Mouse (Mus musculus): Measurements from ENCODE around the gene Hist1h2ak. TPM values are rescaled to one million over a fixed set of nuclear protein-coding genes. Genes with fewer than 3 reads are reported as not detected.

Hist1h2ak gene
- total RNA-seq, 1 experiment from 2014 or later = 1,047 TPM

Other genes starting within 250 kb of the Hist1h2ak start
- gene Zkscan8, start 222.7 kb downstream of the Hist1h2ak start, total RNA-seq (2017) = 12.4 and 14.7 TPM in 2 replicates
- gene Olfr1366, start 211.0 kb downstream of the Hist1h2ak start, total RNA-seq (2017) = not detected in 2 replicates
- gene Olfr1535, start 193.9 kb downstream of the Hist1h2ak start, total RNA-seq (2017) = not detected in 2 replicates
- not detected in 2 replicates for gene Olfr1364, start 172.1 kb downstream of the Hist1h2ak start, total RNA-seq (2017)
- not detected in 2 replicates for gene Olfr1362, start 139.8 kb downstream of the Hist1h2ak start, total RNA-seq (2017)
- not detected in 2 replicates for gene Olfr11, start 111.3 kb downstream of the Hist1h2ak start, total RNA-seq (2017)
- gene Olfr1361, start 90.4 kb downstream of the Hist1h2ak start, total RNA-seq (2017) = not detected in 2 replicates
- gene Olfr1360, start 76.4 kb downstream of the Hist1h2ak start, total RNA-seq (2017) = not detected in 2 replicates
- gene Olfr1359, start 55.7 kb downstream of the Hist1h2ak start, total RNA-seq (2017) = not detected in 2 replicates
- gene Hist1h2bl, start 37.7 kb downstream of the Hist1h2ak start, total RNA-seq (2017) = 401 and 517 TPM in 2 replicates
- gene Hist1h2ai, start 37.4 kb downstream of the Hist1h2ak start, total RNA-seq (2017) = 1,241 and 1,337 TPM in 2 replicates
- 145 and 293 TPM in 2 replicates for gene Hist1h3h, start 36.2 kb downstream of the Hist1h2ak start, total RNA-seq (2017)
- 379 and 469 TPM in 2 replicates for gene Hist1h2bm, start 31.8 kb downstream of the Hist1h2ak start, total RNA-seq (2017)
- gene Hist1h4j, start 18.8 kb downstream of the Hist1h2ak start, total RNA-seq (2017) = 469 and 581 TPM in 2 replicates
- gene Hist1h4k, start 3.3 kb downstream of the Hist1h2ak start, total RNA-seq (2017) = 4,229 and 5,615 TPM in 2 replicates
- gene Hist1h2bn, start 296 bp upstream of the Hist1h2ak start, total RNA-seq (2017) = 1,475 and 1,634 TPM in 2 replicates
- 1,123 and 1,267 TPM in 2 replicates for gene Hist1h1b, start 26.8 kb upstream of the Hist1h2ak start, total RNA-seq (2017)
- gene Hist1h3i, start 29.5 kb upstream of the Hist1h2ak start, total RNA-seq (2017) = 252 and 264 TPM in 2 replicates
- 413 and 544 TPM in 2 replicates for gene Hist1h2an, start 33.4 kb upstream of the Hist1h2ak start, total RNA-seq (2017)
- 69.7 and 70.4 TPM in 2 replicates for gene Hist1h2bp, start 33.6 kb upstream of the Hist1h2ak start, total RNA-seq (2017)
- gene Hist1h2bq, start 56.4 kb upstream of the Hist1h2ak start, total RNA-seq (2017) = 106 and 143 TPM in 2 replicates
- 626 and 966 TPM in 2 replicates for gene Hist1h2ao, start 56.6 kb upstream of the Hist1h2ak start, total RNA-seq (2017)
- gene Hist1h4m, start 57.9 kb upstream of the Hist1h2ak start, total RNA-seq (2017) = 3,201 and 5,019 TPM in 2 replicates
- gene Hist1h4n, start 78.4 kb upstream of the Hist1h2ak start, total RNA-seq (2017) = 2,940 and 3,195 TPM in 2 replicates
- 1,879 and 2,229 TPM in 2 replicates for gene Hist1h2ap, start 79.7 kb upstream of the Hist1h2ak start, total RNA-seq (2017)
- gene Hist1h2br, start 79.9 kb upstream of the Hist1h2ak start, total RNA-seq (2017) = 234 and 268 TPM in 2 replicates
- 13.1 and 13.9 TPM in 2 replicates for gene Zfp184, start 191.3 kb upstream of the Hist1h2ak start, total RNA-seq (2017)
- not detected in 2 replicates for gene Pom121l2, start 227.4 kb upstream of the Hist1h2ak start, total RNA-seq (2017)